ENCODE assay signal across 29 mouse cellular contexts in the genomic region with DNA sequence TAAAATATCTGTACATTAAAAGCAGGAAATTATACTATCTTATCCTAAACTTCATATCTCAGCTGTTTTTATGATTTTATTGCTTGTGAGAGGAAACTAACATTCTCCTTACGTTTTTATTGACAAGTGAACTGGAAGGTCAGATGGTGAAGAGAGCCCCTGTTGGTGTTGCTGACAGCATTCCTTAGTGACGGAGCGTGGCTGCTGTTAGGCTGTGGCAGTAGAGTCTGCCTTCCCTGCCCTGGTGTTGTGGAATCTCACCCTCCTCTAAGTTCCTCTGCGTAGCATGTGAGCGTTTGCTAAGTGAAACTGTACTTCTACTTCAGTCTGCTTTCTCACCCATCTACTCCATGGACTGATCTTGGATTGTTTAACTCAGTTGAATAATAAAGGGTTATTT. TPM values are rescaled to one million over a fixed set of nuclear protein-coding genes. Genes with fewer than 3 reads are reported as not detected.
A peak's percentile ranks its signal among the peaks of the same experiment; 100 is the strongest.
DNase-seq lines count a peak whose midpoint lies in the region; ATAC-seq and TF ChIP-seq lines count a peak whose summit lies in the region.
"Had no signal": no experiment of that assay in that cellular context is flagged by ENCODE, and none has a peak within 500 bp of the region (broad histone marks: within the 10 kb centered on the region; RNA-seq: fewer than 3 reads in every experiment).

No protein-coding gene starts in this region.

- TF ChIP-seq CTCF in intestine, postnatal 0 days (IDR thresholded peaks at IDR 0.05; ENCODE audit: low read depth), result no peak

- peaks cover 4% of the 10 kb centered on the region; the same call in 1 of the 2 replicates for H3K4me1 ChIP-seq in heart, embryonic 15.5 days (replicated peaks)
- peaks cover 4% of the 10 kb centered on the region; the same call in 1 of the 2 replicates for H3K4me1 ChIP-seq in megakaryocyte, embryonic 14.5 days
- no peaks in the 10 kb centered on the region for H3K4me1 ChIP-seq in intestine, postnatal 0 days (replicated peaks; ENCODE audit: control insufficient read depth, insufficient read depth, low read length)
- H3K4me1 ChIP-seq: embryonic facial prominence, embryonic 12.5 days; embryonic facial prominence, embryonic 15.5 days; hindbrain, embryonic 10.5 days; hindbrain, embryonic 13.5 days had no signal

- no peak overlapping the region for H3K4me3 ChIP-seq in heart, embryonic 15.5 days
- peak overlapping the region; percentile 46 for H3K4me3 ChIP-seq in megakaryocyte, embryonic 14.5 days (replicated peaks)
- H3K4me3 ChIP-seq in intestine, postnatal 0 days (ENCODE audit: low read depth, low read length), result no peak overlapping the region
- H3K4me3 ChIP-seq: embryonic facial prominence, embryonic 12.5 days; embryonic facial prominence, embryonic 15.5 days; gastrocnemius, adult 2 months; heart, embryonic 10.5 days; hindbrain, embryonic 10.5 days; hindbrain, embryonic 13.5 days had no signal

- H3K27me3 ChIP-seq in heart, embryonic 15.5 days, result no peaks in the 10 kb centered on the region
- H3K27me3 ChIP-seq in megakaryocyte, embryonic 14.5 days (replicated peaks), result no peaks in the 10 kb centered on the region
- H3K27me3 ChIP-seq in intestine, postnatal 0 days (replicated peaks; ENCODE audit: control insufficient read depth, insufficient read depth, low read length), result no peaks in the 10 kb centered on the region
- H3K27me3 ChIP-seq: embryonic facial prominence, embryonic 12.5 days; embryonic facial prominence, embryonic 15.5 days; hindbrain, embryonic 13.5 days had no signal

- ATAC-seq in heart, embryonic 15.5 days (replicated peaks; ENCODE audit: insufficient number of reproducible peaks, insufficient read depth, low FRiP score, low read depth), result no peak
- ATAC-seq in megakaryocyte, adult 5-6 weeks (ENCODE audit: poor library complexity, severe bottlenecking), result no peak
- peak; percentile 73 for ATAC-seq in intestine, postnatal 0 days
- ATAC-seq: CD4-positive, CD25-positive, alpha-beta regulatory T cell, adult 4 months; forebrain, embryonic 14.5 days; forebrain, postnatal 0 days; hindbrain, embryonic 16.5 days had no signal

- no peak overlapping the region for H3K9ac ChIP-seq in heart, embryonic 15.5 days
- H3K9ac ChIP-seq in intestine, postnatal 0 days (ENCODE audit: low read depth, low read length), result no peak overlapping the region
- H3K9ac ChIP-seq: embryonic facial prominence, embryonic 12.5 days; embryonic facial prominence, embryonic 15.5 days; forebrain, postnatal 0 days; hindbrain, embryonic 13.5 days had no signal

- DNase-seq in heart, postnatal 4 days, result no peak
- no peak for DNase-seq in left cerebral cortex, adult 8-10 months (ENCODE audit: low spot score in 2 of 2)
- DNase-seq: adrenal gland, adult 2 months; adrenal gland, postnatal 14 days; cerebellum, adult 11 months; cerebellum, adult 2 months; cerebellum, adult 9-11 months; cerebellum, postnatal 25 days; forebrain, postnatal 0 days; gastrocnemius, adult 2 months; gastrocnemius, postnatal 14 days; heart, adult 18-20 months; heart, postnatal 14 days; kidney, adult 11 months had no signal

- H3K27ac ChIP-seq in heart, embryonic 15.5 days, result peak overlapping the region; percentile 34; the same call in 1 of the 2 replicates
- H3K27ac ChIP-seq in intestine, postnatal 0 days (ENCODE audit: low read depth, low read length), result 0 out of 2 replicates have a peak overlapping the region, but pooled peaks have one; percentile 16
- H3K27ac ChIP-seq: embryonic facial prominence, embryonic 12.5 days; embryonic facial prominence, embryonic 15.5 days; gastrocnemius, adult 2 months; heart, embryonic 10.5 days; hindbrain, embryonic 10.5 days; hindbrain, embryonic 13.5 days had no signal

- H3K9me3 ChIP-seq in heart, embryonic 15.5 days (replicated peaks), result no peaks in the 10 kb centered on the region
- H3K9me3 ChIP-seq in megakaryocyte, embryonic 14.5 days, result no peaks in the 10 kb centered on the region
- no peaks in the 10 kb centered on the region for H3K9me3 ChIP-seq in intestine, postnatal 0 days (ENCODE audit: control insufficient read depth)
- H3K9me3 ChIP-seq: embryonic facial prominence, embryonic 12.5 days; embryonic facial prominence, embryonic 15.5 days; heart, embryonic 10.5 days; hindbrain, embryonic 10.5 days; hindbrain, embryonic 13.5 days had no signal

- WGBS in heart, embryonic 15.5 days, result 45% methylated on average over 5 of the region's 5 CpGs
- WGBS in intestine, postnatal 0 days, result 34% methylated on average over 5 of the region's 5 CpGs

- H3K36me3 ChIP-seq in heart, embryonic 15.5 days, result peaks cover 26% of the 10 kb centered on the region
- no peaks in the 10 kb centered on the region for H3K36me3 ChIP-seq in megakaryocyte, embryonic 14.5 days (replicated peaks; ENCODE audit: low read length)
- H3K36me3 ChIP-seq in intestine, postnatal 0 days (ENCODE audit: control insufficient read depth, insufficient read depth), result peaks cover 27% of the 10 kb centered on the region

- H3K4me2 ChIP-seq in heart, embryonic 15.5 days, result no peak overlapping the region
- H3K4me2 ChIP-seq in intestine, postnatal 0 days (replicated peaks; ENCODE audit: low read depth), result no peak overlapping the region
- H3K4me2 ChIP-seq: embryonic facial prominence, embryonic 12.5 days; embryonic facial prominence, embryonic 15.5 days; hindbrain, embryonic 13.5 days had no signal

RNA-seq across cellular contexts. Expression of gene Sccpdh, which starts 18.8 kb away (rescaled TPM):
- polyA plus RNA-seq in heart, embryonic 15.5 days (2015; fragmentation: Nextera tagmentation; extraction: Ambion mirVana), result 87.0 and 94.9 TPM in 2 replicates
- 10 to 100 TPM; 65.1 to 70.9 TPM for total RNA-seq in heart, postnatal 4 days (2021)
- 0.57 TPM in 1 of 2 replicates, not detected in the other for polyA plus RNA-seq in megakaryocyte, embryonic 14.5 days (2012; ENCODE audit: insufficient read depth, low replicate concordance)
- 3.7 and 5.6 TPM in 2 replicates for total RNA-seq in megakaryocyte, adult 5-6 weeks (2015)
- 4.6 and 8.9 TPM in 2 replicates for total RNA-seq in megakaryocyte, adult 5-6 weeks (2017)
- polyA plus RNA-seq in intestine, postnatal 0 days (2015; fragmentation: Nextera tagmentation; extraction: Ambion mirVana), result 111 and 113 TPM in 2 replicates
- total RNA-seq in left cerebral cortex, adult 8-10 months (2022), result 10 to 100 TPM; 65.4 to 75.6 (median 71.6) TPM

RNA-seq across cellular contexts. Expression of gene Kif28, which starts 58.3 kb away (rescaled TPM):
- polyA plus RNA-seq in heart, embryonic 15.5 days (2015; fragmentation: Nextera tagmentation; extraction: Ambion mirVana), result 0.06 and 0.08 TPM in 2 replicates
- total RNA-seq in heart, postnatal 4 days (2021), result under 1 TPM; 0.12 to 0.14 TPM
- not detected in 2 replicates for polyA plus RNA-seq in megakaryocyte, embryonic 14.5 days (2012; ENCODE audit: insufficient read depth, low replicate concordance)
- not detected in 2 replicates for total RNA-seq in megakaryocyte, adult 5-6 weeks (2015)
- total RNA-seq in megakaryocyte, adult 5-6 weeks (2017), result not detected in 2 replicates
- polyA plus RNA-seq in intestine, postnatal 0 days (2015; fragmentation: Nextera tagmentation; extraction: Ambion mirVana), result not detected in 2 replicates
- total RNA-seq in left cerebral cortex, adult 8-10 months (2022), result under 1 TPM in 2 of 4 experiments, not detected in 2; 0.22 to 0.27 TPM
- total RNA-seq: adrenal gland, adult 2 months; adrenal gland, postnatal 14 days; common myeloid progenitor, adult 5-6 weeks; forebrain, postnatal 0 days had no signal
- polyA plus RNA-seq: adrenal gland, adult 2 months; C2C12; CD4-positive, CD25-positive, alpha-beta regulatory T cell, adult 4 months; forebrain, embryonic 11.5 days; forebrain, embryonic 14.5 days; forebrain, postnatal 0 days; hindbrain, embryonic 10.5 days; hindbrain, embryonic 13.5 days had no signal

Comparison
In these comparisons a context has a peak if more than half of its experiments do, and no peak if none do; other contexts are left out.
1. RNA of gene Sccpdh, which starts 18.8 kb away (total RNA-seq): 65.4 to 75.6 TPM in left cerebral cortex, adult 8-10 months and 65.1 to 70.9 TPM in heart, postnatal 4 days; 3.7 to 8.9 TPM in megakaryocyte, adult 5-6 weeks; every median in the first group is over 4 times any median in the second.